Mouse (Mus musculus) embryonic facial prominence, embryonic 14.5 days (tissue): ENCODE measurements around the gene Armt1. TPM values are rescaled to one million over a fixed set of nuclear protein-coding genes. Genes with fewer than 3 reads are reported as not detected.

ENCODE experiments used
- ATAC-seq: fragments of 200-750 bp; cut with Nextera tagmentation; 2 replicates; pipeline ENCODE4 v1.8.0; 2017; ENCODE audit warnings: low read depth, moderate number of reproducible peaks, moderate TSS enrichment
- DNase-seq: peaks from one replicate; pipeline ENCODE4 v3.0.0-alpha.2; 2015; ENCODE audit warnings: low spot score
- H3K27ac ChIP-seq: fragments of 300-500 bp; sonication (generic); replicated peaks from 2 replicates; pipeline ENCODE4 v1.5.1; 2014; ENCODE audit warnings: low read depth, mild to moderate bottlenecking, low read length, moderate library complexity
- H3K27me3 ChIP-seq: fragments of 300-500 bp; sonication (generic); replicated peaks from 2 replicates; pipeline ENCODE4 v1.6.1; 2014; ENCODE audit warnings: low read length; ENCODE audit not compliant: control insufficient read depth, insufficient read depth
- H3K36me3 ChIP-seq: fragments of 300-500 bp; sonication (generic); 2 replicates; pipeline ENCODE4 v1.6.1; 2014; ENCODE audit warnings: low read length, mixed read lengths; ENCODE audit not compliant: control insufficient read depth, insufficient read depth
- H3K4me1 ChIP-seq: fragments of 300-500 bp; sonication (generic); 2 replicates; pipeline ENCODE4 v1.6.1; 2014; ENCODE audit warnings: antibody characterized with exemption, low read length; ENCODE audit not compliant: control insufficient read depth, insufficient read depth
- H3K4me2 ChIP-seq: fragments of 300-500 bp; sonication (generic); 2 replicates; pipeline ENCODE4 v1.6.1; 2014; ENCODE audit warnings: low read depth, mild to moderate bottlenecking, low read length, moderate library complexity, mixed read lengths
- H3K4me3 ChIP-seq: fragments of 300-500 bp; sonication (generic); 2 replicates; pipeline ENCODE4 v1.5.1; 2014; ENCODE audit warnings: low read depth, mild to moderate bottlenecking, low read length
- H3K9ac ChIP-seq: fragments of 300-500 bp; sonication (generic); 2 replicates; pipeline ENCODE4 v1.6.1; 2014; ENCODE audit warnings: low read depth, mild to moderate bottlenecking, low read length, moderate library complexity, mixed read lengths
- H3K9me3 ChIP-seq: fragments of 300-500 bp; sonication (generic); 2 replicates; pipeline ENCODE4 v1.6.1; 2016; ENCODE audit warnings: low read length; ENCODE audit not compliant: control insufficient read depth
- whole genome bisulfite sequencing: fragments of 180-500 bp; shearing (Covaris S2); extraction: QIAGEN DNeasy Blood & Tissue Kit; methylation state at CpG from one replicate; pipeline ENCODE4 v1.1.7; 2014; 5-methylcytosine and 5-hydroxymethylcytosine counted together
- polyA plus RNA-seq: library from polyadenylated mRNA; unstranded; fragments of >200 nt; fragmentation: Nextera tagmentation; extraction: Ambion mirVana; gene quantifications from 2 replicates; pipeline ENCODE4 v1.2.1, GENCODE M21; 2014

The Armt1 gene
- polyA plus RNA-seq, 1 experiment from 2014 or later, result 15.6 TPM

DNA sequence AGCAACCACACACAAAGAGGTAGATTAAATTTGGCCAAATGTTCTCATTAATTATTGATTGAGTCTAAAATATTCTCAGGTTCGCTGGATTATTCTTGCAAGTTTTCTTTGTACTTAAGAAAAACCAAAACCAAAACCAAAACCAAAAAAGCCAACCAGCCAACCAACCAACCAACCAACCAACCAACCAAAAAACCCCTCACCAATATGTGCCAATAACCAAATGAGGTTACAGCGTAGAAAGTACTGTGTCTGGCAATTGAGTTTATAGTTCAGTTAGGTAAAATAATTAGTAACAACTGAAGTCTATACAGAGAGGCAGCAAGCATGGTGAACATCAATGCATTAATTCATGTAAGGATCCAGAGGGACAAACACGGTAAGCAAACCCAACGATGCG lies 57.6 kb downstream of the Armt1 start:
- Histone ChIP-seq H3K4me2 (no peak overlapping the region), H3K27me3 (no peaks in the 10 kb centered on the region), H3K27ac (no peak overlapping the region), H3K4me1 (no peaks in the 10 kb centered on the region; the same call in 1 of the 2 replicates), H3K9me3 (no peaks in the 10 kb centered on the region), H3K4me3 (no peak overlapping the region), H3K36me3 (no peaks in the 10 kb centered on the region), H3K9ac (no peak overlapping the region)
- WGBS, result 71% methylated on average over 5 of the region's 5 CpGs
- DNase-seq, result no peak
- ATAC-seq, result no peak

DNA sequence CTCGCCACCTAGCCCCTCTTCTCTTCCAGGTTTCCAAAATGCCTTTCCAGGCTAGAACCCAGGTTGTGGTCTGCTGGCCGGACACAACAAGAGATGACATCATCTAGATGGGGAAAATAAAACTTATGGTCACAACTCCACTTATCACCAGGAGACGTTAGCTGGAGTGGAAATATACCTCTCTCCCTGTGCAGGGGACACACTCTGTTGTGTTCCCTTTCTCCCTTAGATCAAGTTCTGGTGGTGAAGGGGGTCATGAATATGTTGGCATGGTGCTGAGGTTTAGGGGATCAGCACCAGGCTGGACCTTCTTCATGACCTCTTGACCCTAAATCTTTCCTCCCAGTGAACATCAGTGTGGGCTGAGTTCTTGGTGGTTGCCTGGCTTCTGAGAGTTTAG lies 59.0 kb downstream of the Armt1 start:
- Histone ChIP-seq H3K4me2 (no peak overlapping the region), H3K9ac (no peak overlapping the region), H3K36me3 (no peaks in the 10 kb centered on the region), H3K9me3 (no peaks in the 10 kb centered on the region), H3K4me1 (no peaks in the 10 kb centered on the region; the same call in 1 of the 2 replicates), H3K27ac (no peak overlapping the region), H3K4me3 (no peak overlapping the region), H3K27me3 (no peaks in the 10 kb centered on the region)
- ATAC-seq (no peak), DNase-seq (no peak)
- 48% methylated on average over 2 of the region's 3 CpGs for WGBS

DNA sequence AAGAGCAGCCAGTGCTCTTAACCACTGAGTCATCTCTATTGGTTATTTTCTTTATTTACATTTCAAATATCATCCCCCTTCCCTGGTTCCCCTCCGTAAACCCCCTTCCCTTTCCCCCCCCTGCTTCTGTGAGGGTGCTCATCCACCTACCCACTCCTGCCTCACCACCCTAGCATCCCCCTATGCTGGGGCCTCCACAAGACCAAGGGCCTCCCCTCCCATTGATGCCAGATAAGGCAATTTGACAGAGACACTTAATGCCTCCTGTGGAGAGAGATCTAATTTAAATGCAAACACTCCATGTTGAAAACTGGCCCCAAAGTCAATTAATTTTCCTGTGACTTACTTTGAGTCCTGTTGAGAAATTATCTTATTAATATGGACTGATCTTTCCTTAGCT lies 59.8 kb downstream of the Armt1 start:
- ATAC-seq, result no peak
- no peak overlapping the region for H3K4me3 ChIP-seq
- H3K36me3 ChIP-seq, result no peaks in the 10 kb centered on the region
- no peak overlapping the region for H3K9ac ChIP-seq
- H3K27me3 ChIP-seq, result no peaks in the 10 kb centered on the region
- 56% methylated on average over 1 of the region's 1 CpGs for WGBS
- no peak for DNase-seq
- no peaks in the 10 kb centered on the region; the same call in 1 of the 2 replicates for H3K4me1 ChIP-seq
- no peak overlapping the region for H3K27ac ChIP-seq
- no peak overlapping the region for H3K4me2 ChIP-seq
- H3K9me3 ChIP-seq, result no peaks in the 10 kb centered on the region

DNA sequence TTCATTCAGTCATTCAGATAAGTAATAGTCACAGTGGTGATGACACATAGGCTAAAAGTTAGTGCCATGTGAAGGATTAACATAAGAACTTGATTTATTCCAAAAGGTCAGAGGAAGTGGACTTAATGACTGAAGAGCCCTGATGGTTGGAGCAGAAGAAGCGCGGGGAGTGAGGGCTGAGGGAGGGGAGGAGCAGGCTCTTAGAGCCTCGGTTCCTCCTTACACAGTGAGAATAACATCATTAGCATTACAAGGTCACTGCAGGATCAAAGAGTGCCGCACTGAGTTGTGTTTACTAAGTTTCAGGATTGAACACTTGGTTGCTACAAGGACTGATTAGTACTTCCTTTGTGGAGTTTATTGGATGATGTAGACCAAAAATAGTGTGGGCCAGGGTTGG lies 60.6 kb downstream of the Armt1 start:
- ATAC-seq (no peak), DNase-seq (no peak)
- Histone ChIP-seq H3K27ac (no peak overlapping the region), H3K4me3 (no peak overlapping the region), H3K4me1 (no peaks in the 10 kb centered on the region; the same call in 1 of the 2 replicates), H3K36me3 (no peaks in the 10 kb centered on the region), H3K9me3 (no peaks in the 10 kb centered on the region), H3K9ac (no peak overlapping the region), H3K4me2 (no peak overlapping the region), H3K27me3 (no peaks in the 10 kb centered on the region)
- whole genome bisulfite sequencing, result 28% methylated on average over 4 of the region's 4 CpGs

DNA sequence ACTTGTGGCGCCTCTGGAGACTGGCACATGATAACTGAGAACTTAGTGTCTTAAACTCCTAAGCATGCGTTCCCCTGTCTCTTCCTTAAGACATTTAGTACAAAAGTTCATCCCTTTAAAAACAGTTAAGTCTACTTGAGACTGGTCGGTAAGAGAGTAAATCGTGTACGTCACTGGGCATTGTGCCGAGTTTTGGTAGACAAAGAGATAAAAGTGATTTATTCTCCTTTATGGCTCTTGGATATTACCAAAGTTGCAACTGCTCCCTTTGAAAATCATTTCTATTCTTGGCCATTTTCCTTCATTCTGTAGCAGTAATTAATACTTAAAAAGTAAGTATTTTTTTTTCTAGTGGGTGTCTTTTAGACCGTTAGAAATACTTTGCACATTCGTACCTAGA lies 71.0 kb downstream of the Armt1 start:
- Histone ChIP-seq H3K9me3 (no peaks in the 10 kb centered on the region), H3K4me1 (no peaks in the 10 kb centered on the region), H3K9ac (no peak overlapping the region), H3K27ac (no peak overlapping the region), H3K4me2 (no peak overlapping the region), H3K4me3 (no peak overlapping the region), H3K36me3 (no peaks in the 10 kb centered on the region), H3K27me3 (no peaks in the 10 kb centered on the region)
- DNase-seq, result no peak
- no peak for ATAC-seq
- WGBS, result 95% methylated on average over 8 of the region's 8 CpGs

Other genes starting within 250 kb of the Armt1 start
- gene Akap12, start 166.1 kb upstream of the Armt1 start, polyA plus RNA-seq, result 67.9 and 72.8 TPM in 2 replicates
- gene Zbtb2, start 44.4 kb upstream of the Armt1 start, polyA plus RNA-seq, result 13.7 and 14.4 TPM in 2 replicates
- gene Rmnd1, start 79 bp upstream of the Armt1 start, polyA plus RNA-seq, result 46.8 and 53.2 TPM in 2 replicates
- gene Ccdc170, start 50.0 kb downstream of the Armt1 start, polyA plus RNA-seq, result 0.21 and 0.43 TPM in 2 replicates
- gene Esr1, start 179.1 kb downstream of the Armt1 start, polyA plus RNA-seq, result 0.51 and 0.82 TPM in 2 replicates